Mouse (Mus musculus): Measurements from ENCODE around the gene Vamp2. TPM values are rescaled to one million over a fixed set of nuclear protein-coding genes. Genes with fewer than 3 reads are reported as not detected.

Gene Vamp2
- polyA plus RNA-seq (2014; fragmentation: Nextera tagmentation; extraction: Ambion mirVana) = 104 and 107 TPM in 2 replicates

DNA sequence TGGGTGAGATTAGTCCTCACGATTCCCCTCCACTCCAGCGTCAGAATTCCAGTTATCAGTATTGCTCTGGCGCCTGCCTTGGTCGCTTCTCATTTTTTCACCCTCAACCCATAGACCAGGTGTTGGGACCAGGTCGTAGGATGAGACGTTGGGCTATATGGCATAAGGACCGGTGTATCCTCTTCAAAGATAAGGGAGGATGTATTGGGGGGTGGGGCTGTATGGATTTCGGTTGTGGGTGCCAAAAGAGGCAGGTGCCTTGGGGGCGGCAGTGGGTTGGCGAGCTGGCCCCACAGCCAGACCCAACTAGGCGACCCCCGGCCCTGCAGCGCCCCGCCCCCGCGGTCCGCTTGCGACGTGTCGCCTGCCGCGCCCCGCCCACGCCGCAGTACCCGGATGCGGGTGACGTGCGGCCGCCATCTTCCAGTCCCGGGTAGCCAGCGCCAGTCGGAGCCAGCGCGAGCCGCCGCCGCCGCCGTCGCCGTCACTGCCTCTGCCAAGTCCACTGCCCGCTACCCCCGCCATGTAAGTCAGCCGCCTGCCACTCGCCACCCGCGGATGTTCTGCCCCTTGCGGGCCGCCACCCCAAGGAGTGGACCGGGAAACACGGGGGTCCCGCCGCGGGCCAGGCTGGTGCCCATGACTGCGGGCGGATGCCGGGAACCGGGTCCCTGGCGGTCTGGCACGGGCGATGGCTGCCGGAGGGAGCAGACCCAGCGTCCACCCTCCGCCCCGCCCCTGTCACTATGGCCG is at the start of gene Vamp2:
Vamp2 (plus strand) TSS at position 388 of the 753 bp plus-strand sequence.
- no peaks in the 10 kb centered on the region for H3K27me3 ChIP-seq (ENCODE audit: control insufficient read depth, insufficient read depth, low read length)
- ATAC-seq (ENCODE audit: insufficient number of reproducible peaks, insufficient read depth, low FRiP score, low read depth) = peak; percentile 76
- peaks cover 24% of the 10 kb centered on the region for H3K36me3 ChIP-seq (ENCODE audit: control insufficient read depth, insufficient read depth, low read length)
- peak within 1 kb of the TSS; percentile 74 for H3K4me2 ChIP-seq (replicated peaks; ENCODE audit: low read depth, low read length)
- 1% methylated on average over 59 of the region's 67 CpGs for WGBS
- H3K27ac ChIP-seq (ENCODE audit: low read length) = peak within 1 kb of the TSS; percentile 91
- H3K9me3 ChIP-seq (ENCODE audit: control insufficient read depth, low read depth, low read length) = no peaks in the 10 kb centered on the region
- peak within 1 kb of the TSS; percentile 99 for H3K4me3 ChIP-seq (ENCODE audit: low read depth, low read length)
- peaks cover 29% of the 10 kb centered on the region for H3K4me1 ChIP-seq (ENCODE audit: control insufficient read depth, insufficient read depth, low read length)
- H3K9ac ChIP-seq (replicated peaks; ENCODE audit: low read depth, low read length) = peak within 1 kb of the TSS; percentile 99

GRCm38 (mm10) chr11:69045531-69046394 is 42.5 kb upstream of the Vamp2 start, which contains the start of gene Aurkb:
Gene Aurkb, plus strand, starts transcription at chr11:69045647.
- peak within 1 kb of the TSS; percentile 73 for H3K9ac ChIP-seq (replicated peaks; ENCODE audit: low read depth, low read length)
- no peaks in the 10 kb centered on the region for H3K9me3 ChIP-seq (ENCODE audit: control insufficient read depth, low read depth, low read length)
- ATAC-seq (ENCODE audit: insufficient number of reproducible peaks, insufficient read depth, low FRiP score, low read depth) = peak; percentile 81
- H3K27me3 ChIP-seq (ENCODE audit: control insufficient read depth, insufficient read depth, low read length) = no peaks in the 10 kb centered on the region
- H3K4me2 ChIP-seq (replicated peaks; ENCODE audit: low read depth, low read length) = peak within 1 kb of the TSS; percentile 65
- H3K27ac ChIP-seq (ENCODE audit: low read length) = peak within 1 kb of the TSS; percentile 86
- peaks cover 9% of the 10 kb centered on the region for H3K4me1 ChIP-seq (ENCODE audit: control insufficient read depth, insufficient read depth, low read length)
- H3K36me3 ChIP-seq (ENCODE audit: control insufficient read depth, insufficient read depth, low read length) = peaks cover 17% of the 10 kb centered on the region; the same call in 1 of the 2 replicates
- WGBS = under 1% methylated on average over 54 of the region's 54 CpGs
- H3K4me3 ChIP-seq (ENCODE audit: low read depth, low read length) = peak within 1 kb of the TSS; percentile 60

- peak overlapping the region; percentile 60 for H3K4me3 ChIP-seq (ENCODE audit: low read depth, low read length)
- H3K4me1 ChIP-seq (ENCODE audit: control insufficient read depth, insufficient read depth, low read length) = peaks cover 9% of the 10 kb centered on the region
- H3K27me3 ChIP-seq (ENCODE audit: control insufficient read depth, insufficient read depth, low read length) = no peaks in the 10 kb centered on the region
- peaks cover 22% of the 10 kb centered on the region for H3K36me3 ChIP-seq (ENCODE audit: control insufficient read depth, insufficient read depth, low read length)
- peak overlapping the region; percentile 73 for H3K9ac ChIP-seq (replicated peaks; ENCODE audit: low read depth, low read length)
- H3K27ac ChIP-seq (ENCODE audit: low read length) = peak overlapping the region; percentile 86
- ATAC-seq (ENCODE audit: insufficient number of reproducible peaks, insufficient read depth, low FRiP score, low read depth) = no peak
- H3K9me3 ChIP-seq (ENCODE audit: control insufficient read depth, low read depth, low read length) = no peaks in the 10 kb centered on the region
- 6% methylated on average over 9 of the region's 9 CpGs for WGBS
- peak overlapping the region; percentile 65 for H3K4me2 ChIP-seq (replicated peaks; ENCODE audit: low read depth, low read length)
These were observed 41.9 kb upstream of the Vamp2 start for GRCm38 (mm10) chr11:69046395-69046774.

DNA sequence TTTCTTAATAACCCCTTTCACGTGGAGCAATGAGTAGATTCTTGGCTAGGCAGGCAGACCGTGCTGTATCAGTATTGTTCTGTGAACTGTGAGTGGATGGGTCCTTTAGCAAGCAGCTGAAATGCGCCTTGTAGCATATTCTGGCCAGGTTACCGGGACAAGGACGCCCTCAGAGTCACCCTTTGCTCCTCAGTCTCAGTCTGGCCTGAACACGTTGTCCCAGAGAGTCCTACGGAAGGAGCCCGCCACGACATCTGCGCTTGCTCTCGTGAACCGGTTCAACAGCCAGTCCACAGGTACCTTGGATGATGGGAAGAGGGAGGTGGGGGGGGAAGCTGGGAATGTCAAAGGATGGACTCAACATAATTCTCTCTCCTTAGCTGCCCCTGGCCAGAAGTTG is 40.7 kb upstream of the Vamp2 start:
- H3K9me3 ChIP-seq (ENCODE audit: control insufficient read depth, low read depth, low read length) = no peaks in the 10 kb centered on the region
- 81% methylated on average over 12 of the region's 12 CpGs for WGBS
- H3K4me1 ChIP-seq (ENCODE audit: control insufficient read depth, insufficient read depth, low read length) = peaks cover 9% of the 10 kb centered on the region
- H3K36me3 ChIP-seq (ENCODE audit: control insufficient read depth, insufficient read depth, low read length) = peaks cover 22% of the 10 kb centered on the region
- no peak overlapping the region for H3K4me3 ChIP-seq (ENCODE audit: low read depth, low read length)
- H3K27ac ChIP-seq (ENCODE audit: low read length) = no peak overlapping the region
- 0 out of 2 replicates have a peak overlapping the region, but pooled peaks have one; percentile 65 for H3K4me2 ChIP-seq (replicated peaks; ENCODE audit: low read depth, low read length)
- no peaks in the 10 kb centered on the region for H3K27me3 ChIP-seq (ENCODE audit: control insufficient read depth, insufficient read depth, low read length)
- no peak overlapping the region for H3K9ac ChIP-seq (replicated peaks; ENCODE audit: low read depth, low read length)
- no peak for ATAC-seq (ENCODE audit: insufficient number of reproducible peaks, insufficient read depth, low FRiP score, low read depth)

DNA sequence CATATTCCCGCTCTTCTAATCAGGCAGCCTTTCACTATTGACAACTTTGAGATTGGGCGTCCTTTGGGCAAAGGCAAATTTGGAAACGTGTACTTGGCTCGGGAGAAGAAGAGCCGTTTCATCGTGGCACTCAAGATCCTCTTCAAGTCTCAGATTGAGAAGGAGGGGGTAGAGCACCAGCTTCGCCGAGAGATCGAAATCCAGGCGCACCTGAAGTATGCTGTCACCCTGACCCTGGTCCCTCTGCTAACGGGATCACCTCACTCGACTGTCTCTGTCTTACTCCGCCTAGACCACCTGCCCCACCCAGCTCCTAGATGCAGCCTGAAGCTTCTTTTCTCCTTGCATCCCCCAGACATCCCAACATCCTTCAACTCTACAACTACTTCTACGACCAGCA is 40.1 kb upstream of the Vamp2 start:
- no peak overlapping the region for H3K4me2 ChIP-seq (replicated peaks; ENCODE audit: low read depth, low read length)
- ATAC-seq (ENCODE audit: insufficient number of reproducible peaks, insufficient read depth, low FRiP score, low read depth) = no peak
- H3K9me3 ChIP-seq (ENCODE audit: control insufficient read depth, low read depth, low read length) = no peaks in the 10 kb centered on the region
- H3K27me3 ChIP-seq (ENCODE audit: control insufficient read depth, insufficient read depth, low read length) = no peaks in the 10 kb centered on the region
- H3K36me3 ChIP-seq (ENCODE audit: control insufficient read depth, insufficient read depth, low read length) = peaks cover 22% of the 10 kb centered on the region
- H3K4me1 ChIP-seq (ENCODE audit: control insufficient read depth, insufficient read depth, low read length) = peaks cover 9% of the 10 kb centered on the region
- H3K4me3 ChIP-seq (ENCODE audit: low read depth, low read length) = no peak overlapping the region
- WGBS = 88% methylated on average over 14 of the region's 14 CpGs
- H3K27ac ChIP-seq (ENCODE audit: low read length) = no peak overlapping the region
- no peak overlapping the region for H3K9ac ChIP-seq (replicated peaks; ENCODE audit: low read depth, low read length)

GRCm38 (mm10) chr11:69050748-69051147 is 37.5 kb upstream of the Vamp2 start:
- H3K9me3 ChIP-seq (ENCODE audit: control insufficient read depth, low read depth, low read length) = no peaks in the 10 kb centered on the region
- H3K27ac ChIP-seq (ENCODE audit: low read length) = no peak overlapping the region
- H3K4me2 ChIP-seq (replicated peaks; ENCODE audit: low read depth, low read length) = no peak overlapping the region
- H3K9ac ChIP-seq (replicated peaks; ENCODE audit: low read depth, low read length) = no peak overlapping the region
- H3K27me3 ChIP-seq (ENCODE audit: control insufficient read depth, insufficient read depth, low read length) = no peaks in the 10 kb centered on the region
- no peak overlapping the region for H3K4me3 ChIP-seq (ENCODE audit: low read depth, low read length)
- ATAC-seq (ENCODE audit: insufficient number of reproducible peaks, insufficient read depth, low FRiP score, low read depth) = no peak
- WGBS = 92% methylated on average over 8 of the region's 8 CpGs
- peaks cover 9% of the 10 kb centered on the region for H3K4me1 ChIP-seq (ENCODE audit: control insufficient read depth, insufficient read depth, low read length)
- H3K36me3 ChIP-seq (ENCODE audit: control insufficient read depth, insufficient read depth, low read length) = peaks cover 22% of the 10 kb centered on the region

DNA sequence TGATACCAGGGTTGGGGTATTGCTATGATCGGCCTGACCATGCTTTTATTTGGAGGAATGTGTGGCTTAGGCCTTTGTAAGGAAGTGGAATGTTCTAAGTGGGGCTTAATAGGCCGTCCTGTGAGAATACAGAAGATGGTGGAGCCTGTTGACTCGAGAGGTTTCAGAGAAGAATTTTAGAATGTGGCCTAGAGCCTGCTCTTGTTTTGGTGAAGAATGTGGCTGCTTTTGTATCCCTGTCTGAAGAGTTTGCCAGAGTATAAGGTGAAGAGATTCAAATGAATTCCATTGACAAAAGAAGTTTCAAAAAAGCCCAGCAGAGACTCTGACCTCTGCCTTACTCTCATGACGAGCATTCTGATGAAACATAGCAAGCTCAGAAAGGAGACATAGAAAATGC is 36.5 kb upstream of the Vamp2 start:
- H3K27me3 ChIP-seq (ENCODE audit: control insufficient read depth, insufficient read depth, low read length) = no peaks in the 10 kb centered on the region
- H3K27ac ChIP-seq (ENCODE audit: low read length) = no peak overlapping the region
- no peak for ATAC-seq (ENCODE audit: insufficient number of reproducible peaks, insufficient read depth, low FRiP score, low read depth)
- H3K4me2 ChIP-seq (replicated peaks; ENCODE audit: low read depth, low read length) = no peak overlapping the region
- no peaks in the 10 kb centered on the region for H3K9me3 ChIP-seq (ENCODE audit: control insufficient read depth, low read depth, low read length)
- peaks cover 4% of the 10 kb centered on the region for H3K4me1 ChIP-seq (ENCODE audit: control insufficient read depth, insufficient read depth, low read length)
- 80% methylated on average over 4 of the region's 4 CpGs for WGBS
- peaks cover 22% of the 10 kb centered on the region for H3K36me3 ChIP-seq (ENCODE audit: control insufficient read depth, insufficient read depth, low read length)
- H3K9ac ChIP-seq (replicated peaks; ENCODE audit: low read depth, low read length) = no peak overlapping the region
- no peak overlapping the region for H3K4me3 ChIP-seq (ENCODE audit: low read depth, low read length)

DNA sequence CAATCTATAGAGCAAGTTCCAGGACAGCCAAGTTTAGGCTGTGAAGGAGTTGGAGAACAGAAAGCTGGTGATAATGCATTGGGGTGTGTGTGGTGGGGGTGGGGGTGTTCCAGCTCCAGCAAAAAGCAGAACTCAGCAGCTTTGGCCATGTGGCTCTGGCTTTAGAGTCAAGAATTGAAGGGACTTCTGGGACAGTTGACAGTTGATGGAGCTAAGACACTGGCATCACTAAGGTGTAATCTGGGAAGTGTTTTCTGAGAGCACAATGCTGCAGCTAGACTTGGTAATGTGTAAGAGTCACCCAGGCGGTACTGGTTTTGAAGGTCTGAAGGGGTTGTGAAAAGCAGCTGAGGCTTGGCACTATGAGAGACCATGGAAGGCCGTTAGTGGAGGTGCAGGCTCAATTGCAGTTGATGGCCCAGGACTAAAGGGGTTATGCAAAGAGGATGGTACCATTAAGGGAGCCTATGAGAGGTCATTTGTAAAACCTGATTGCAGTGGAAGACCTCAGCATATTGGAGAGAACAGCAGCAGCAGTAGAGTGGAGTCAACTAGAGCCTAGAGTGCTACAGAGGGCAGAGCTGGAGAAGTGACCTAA is 35.4 kb upstream of the Vamp2 start:
- Histone ChIP-seq H3K9ac (replicated peaks; ENCODE audit: low read depth, low read length) (no peak overlapping the region), H3K9me3 (ENCODE audit: control insufficient read depth, low read depth, low read length) (no peaks in the 10 kb centered on the region), H3K27me3 (ENCODE audit: control insufficient read depth, insufficient read depth, low read length) (no peaks in the 10 kb centered on the region), H3K36me3 (ENCODE audit: control insufficient read depth, insufficient read depth, low read length) (peaks cover 22% of the 10 kb centered on the region), H3K4me3 (ENCODE audit: low read depth, low read length) (no peak overlapping the region), H3K4me2 (replicated peaks; ENCODE audit: low read depth, low read length) (no peak overlapping the region), H3K4me1 (ENCODE audit: control insufficient read depth, insufficient read depth, low read length) (no peaks in the 10 kb centered on the region), H3K27ac (ENCODE audit: low read length) (no peak overlapping the region)
- no peak for ATAC-seq (ENCODE audit: insufficient number of reproducible peaks, insufficient read depth, low FRiP score, low read depth)
- 81% methylated on average over 2 of the region's 2 CpGs for WGBS

All from stomach, embryonic 14.5 days (tissue).